16 mouse cellular contexts compared by ENCODE assay signal in the genomic region with DNA sequence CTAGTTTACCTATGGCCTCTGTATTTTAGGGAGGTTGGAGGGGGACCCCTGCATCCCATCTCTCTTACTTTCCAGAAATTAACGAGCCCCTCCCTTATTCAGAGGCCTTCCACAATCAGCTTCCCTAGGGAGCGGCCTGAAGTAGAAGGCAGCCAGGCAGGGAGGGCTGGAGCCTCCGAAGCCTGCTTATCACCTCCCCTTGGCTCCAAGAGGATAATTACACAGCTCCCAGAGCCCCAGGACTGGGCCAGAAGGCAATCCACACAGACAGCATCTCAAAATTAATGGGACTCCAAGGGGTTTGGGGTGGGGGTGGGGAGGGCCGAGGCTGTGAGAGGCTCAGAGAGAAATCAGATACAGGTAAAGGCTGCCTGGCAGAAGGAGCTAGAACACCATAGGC. TPM values are rescaled to one million over a fixed set of nuclear protein-coding genes. Genes with fewer than 3 reads are reported as not detected.
A peak's percentile ranks its signal among the peaks of the same experiment; 100 is the strongest.
DNase-seq lines count a peak whose midpoint lies in the region; ATAC-seq and TF ChIP-seq lines count a peak whose summit lies in the region.
"Had no signal": no experiment of that assay in that cellular context is flagged by ENCODE, and none has a peak within 500 bp of the region (broad histone marks: within the 10 kb centered on the region; RNA-seq: fewer than 3 reads in every experiment).

No protein-coding gene starts in this region.

- no peak for DNase-seq in hindbrain, embryonic 10.5 days (ENCODE audit: low spot score)
- peak; percentile 42 for DNase-seq in brain, embryonic 14.5 days (ENCODE audit: low read depth)
- no peak for DNase-seq in liver, embryonic 11.5 days (ENCODE audit: low spot score)
- no peak for DNase-seq in left cerebral cortex, adult 9 months (ENCODE audit: low spot score in 2 of 2)
- DNase-seq: cerebellum, adult 18-20 months; layer of hippocampus, adult 9-11 months; liver, embryonic 13.5 days; right cerebral cortex, adult 18-20 months; spleen, adult 18-20 months had no signal

- no peak for ATAC-seq in hindbrain, embryonic 16.5 days
- ATAC-seq in limb, embryonic 12.5 days (ENCODE audit: insufficient number of reproducible peaks, insufficient read depth, low FRiP score, low TSS enrichment, low read depth): no peak
- ATAC-seq in neural tube, embryonic 13.5 days (ENCODE audit: low read depth): no peak
- no peak for ATAC-seq in liver, embryonic 11.5 days (replicated peaks; ENCODE audit: low FRiP score)
- ATAC-seq: forebrain, embryonic 15.5 days had no signal

- no peak overlapping the region for H3K9ac ChIP-seq in hindbrain, embryonic 16.5 days (ENCODE audit: low read depth, low read length)
- 0 out of 2 replicates have a peak overlapping the region, but pooled peaks have one; percentile 28 for H3K9ac ChIP-seq in limb, embryonic 12.5 days (replicated peaks)
- H3K9ac ChIP-seq in neural tube, embryonic 13.5 days: no peak overlapping the region
- H3K9ac ChIP-seq in liver, embryonic 11.5 days (ENCODE audit: low read depth, low read length): no peak overlapping the region
- H3K9ac ChIP-seq: forebrain, embryonic 15.5 days; liver, embryonic 13.5 days; stomach, embryonic 15.5 days had no signal

- TF ChIP-seq CTCF in brain, embryonic 14.5 days (IDR thresholded peaks at IDR 0.05; ENCODE audit: borderline replicate concordance, extremely low read depth, insufficient read depth, insufficient read length): no peak

- 32% methylated on average over 4 of the region's 4 CpGs for WGBS in hindbrain, embryonic 10.5 days
- WGBS in hindbrain, embryonic 16.5 days: 13% methylated on average over 4 of the region's 4 CpGs
- WGBS in limb, embryonic 12.5 days: 8% methylated on average over 4 of the region's 4 CpGs
- WGBS in neural tube, embryonic 13.5 days: 11% methylated on average over 4 of the region's 4 CpGs
- WGBS in liver, embryonic 11.5 days: 32% methylated on average over 4 of the region's 4 CpGs

- peaks cover 37% of the 10 kb centered on the region for H3K4me1 ChIP-seq in hindbrain, embryonic 10.5 days (replicated peaks)
- H3K4me1 ChIP-seq in hindbrain, embryonic 16.5 days (ENCODE audit: control insufficient read depth, insufficient read depth, low read depth, low read length): peaks cover 7% of the 10 kb centered on the region; the same call in 1 of the 2 replicates
- H3K4me1 ChIP-seq in limb, embryonic 12.5 days (replicated peaks): peaks cover 19% of the 10 kb centered on the region
- H3K4me1 ChIP-seq in neural tube, embryonic 13.5 days (replicated peaks): peaks cover 28% of the 10 kb centered on the region
- no peaks in the 10 kb centered on the region for H3K4me1 ChIP-seq in liver, embryonic 11.5 days (replicated peaks; ENCODE audit: control insufficient read depth, insufficient read depth, low read length)
- H3K4me1 ChIP-seq: liver, embryonic 13.5 days; stomach, embryonic 15.5 days had no signal

- no peaks in the 10 kb centered on the region for H3K36me3 ChIP-seq in hindbrain, embryonic 10.5 days
- no peaks in the 10 kb centered on the region for H3K36me3 ChIP-seq in hindbrain, embryonic 16.5 days (ENCODE audit: control insufficient read depth, insufficient read depth, low read length)
- H3K36me3 ChIP-seq in limb, embryonic 12.5 days: no peaks in the 10 kb centered on the region
- H3K36me3 ChIP-seq in neural tube, embryonic 13.5 days: no peaks in the 10 kb centered on the region
- H3K36me3 ChIP-seq in liver, embryonic 11.5 days (ENCODE audit: control insufficient read depth, insufficient read depth, low read length): no peaks in the 10 kb centered on the region
- H3K36me3 ChIP-seq: forebrain, embryonic 15.5 days; liver, embryonic 13.5 days; stomach, embryonic 15.5 days had no signal

- peaks cover 6% of the 10 kb centered on the region; the same call in 1 of the 2 replicates for H3K27me3 ChIP-seq in hindbrain, embryonic 10.5 days (ENCODE audit: insufficient read depth, poor library complexity, severe bottlenecking)
- no peaks in the 10 kb centered on the region for H3K27me3 ChIP-seq in hindbrain, embryonic 16.5 days (replicated peaks; ENCODE audit: control insufficient read depth, insufficient read depth, low read length)
- H3K27me3 ChIP-seq in limb, embryonic 12.5 days: peaks cover 11% of the 10 kb centered on the region
- no peaks in the 10 kb centered on the region for H3K27me3 ChIP-seq in neural tube, embryonic 13.5 days
- no peaks in the 10 kb centered on the region for H3K27me3 ChIP-seq in liver, embryonic 11.5 days (replicated peaks; ENCODE audit: control insufficient read depth, insufficient read depth, low read length)
- H3K27me3 ChIP-seq: liver, embryonic 13.5 days; stomach, embryonic 15.5 days had no signal

- H3K27ac ChIP-seq in hindbrain, embryonic 10.5 days: peak overlapping the region; percentile 70
- H3K27ac ChIP-seq in hindbrain, embryonic 16.5 days (ENCODE audit: low read depth, low read length): no peak overlapping the region
- no peak overlapping the region for H3K27ac ChIP-seq in limb, embryonic 12.5 days
- 0 out of 2 replicates have a peak overlapping the region, but pooled peaks have one; percentile 18 for H3K27ac ChIP-seq in neural tube, embryonic 13.5 days (replicated peaks)
- H3K27ac ChIP-seq in liver, embryonic 11.5 days (ENCODE audit: low read depth, low read length): no peak overlapping the region
- H3K27ac ChIP-seq: forebrain, embryonic 15.5 days; liver, embryonic 13.5 days; stomach, embryonic 15.5 days had no signal

- H3K9me3 ChIP-seq in hindbrain, embryonic 10.5 days: no peaks in the 10 kb centered on the region
- H3K9me3 ChIP-seq in hindbrain, embryonic 16.5 days (ENCODE audit: control insufficient read depth, low read length): no peaks in the 10 kb centered on the region
- H3K9me3 ChIP-seq in limb, embryonic 12.5 days: no peaks in the 10 kb centered on the region
- no peaks in the 10 kb centered on the region for H3K9me3 ChIP-seq in neural tube, embryonic 13.5 days
- no peaks in the 10 kb centered on the region for H3K9me3 ChIP-seq in liver, embryonic 11.5 days (ENCODE audit: control insufficient read depth, low read length)
- H3K9me3 ChIP-seq: forebrain, embryonic 15.5 days; liver, embryonic 13.5 days; stomach, embryonic 15.5 days had no signal

- no peak for TF ChIP-seq POLR2A in brain, embryonic 14.5 days (IDR thresholded peaks at IDR 0.05; ENCODE audit: borderline replicate concordance, extremely low read depth, insufficient read depth, insufficient read length, poor library complexity, severe bottlenecking)

- H3K4me3 ChIP-seq in hindbrain, embryonic 10.5 days: no peak overlapping the region
- no peak overlapping the region for H3K4me3 ChIP-seq in hindbrain, embryonic 16.5 days (ENCODE audit: low read length)
- H3K4me3 ChIP-seq in limb, embryonic 12.5 days (replicated peaks): no peak overlapping the region
- H3K4me3 ChIP-seq in neural tube, embryonic 13.5 days: no peak overlapping the region
- H3K4me3 ChIP-seq in liver, embryonic 11.5 days (ENCODE audit: low read depth, low read length): no peak overlapping the region
- H3K4me3 ChIP-seq: forebrain, embryonic 15.5 days; liver, embryonic 13.5 days; stomach, embryonic 15.5 days had no signal

- no peak overlapping the region for H3K4me2 ChIP-seq in hindbrain, embryonic 16.5 days (ENCODE audit: low read length)
- no peak overlapping the region for H3K4me2 ChIP-seq in limb, embryonic 12.5 days
- H3K4me2 ChIP-seq in neural tube, embryonic 13.5 days: no peak overlapping the region
- no peak overlapping the region for H3K4me2 ChIP-seq in liver, embryonic 11.5 days
- H3K4me2 ChIP-seq: forebrain, embryonic 15.5 days; liver, embryonic 13.5 days; stomach, embryonic 15.5 days had no signal

RNA-seq across cellular contexts. Expression of gene Gjb5, which starts 7.9 kb away (rescaled TPM):
- polyA plus RNA-seq in hindbrain, embryonic 10.5 days (2016; fragmentation: Nextera tagmentation; extraction: Ambion mirVana): 0.85 and 2.1 TPM in 2 replicates
- polyA plus RNA-seq in hindbrain, embryonic 16.5 days (2015; fragmentation: Nextera tagmentation; extraction: Ambion mirVana): 0.20 and 0.34 TPM in 2 replicates
- 0.06 and 0.18 TPM in 2 replicates for polyA plus RNA-seq in brain, embryonic 14.5 days (2012; rRNA removed)
- 0.70 and 0.76 TPM in 2 replicates for polyA plus RNA-seq in limb, embryonic 12.5 days (2016; fragmentation: Nextera tagmentation; extraction: Ambion mirVana)
- 0.22 and 0.45 TPM in 2 replicates for polyA plus RNA-seq in neural tube, embryonic 13.5 days (2015; fragmentation: Nextera tagmentation; extraction: Ambion mirVana)
- 0.22 and 0.40 TPM in 2 replicates for polyA plus RNA-seq in liver, embryonic 11.5 days (2014; fragmentation: Nextera tagmentation; extraction: Ambion mirVana)
- polyA plus RNA-seq: cortical plate, adult 2 months; forebrain, embryonic 15.5 days had no signal

RNA-seq across cellular contexts. Expression of gene Gjb4, which starts 12.0 kb away (rescaled TPM):
- 0.15 and 0.21 TPM in 2 replicates for polyA plus RNA-seq in hindbrain, embryonic 10.5 days (2016; fragmentation: Nextera tagmentation; extraction: Ambion mirVana)
- polyA plus RNA-seq in hindbrain, embryonic 16.5 days (2015; fragmentation: Nextera tagmentation; extraction: Ambion mirVana): 0.14 TPM in 1 of 2 replicates, not detected in the other
- 0.05 TPM in 1 of 2 replicates, not detected in the other for polyA plus RNA-seq in brain, embryonic 14.5 days (2012; rRNA removed)
- polyA plus RNA-seq in limb, embryonic 12.5 days (2016; fragmentation: Nextera tagmentation; extraction: Ambion mirVana): not detected in 2 replicates
- not detected in 2 replicates for polyA plus RNA-seq in neural tube, embryonic 13.5 days (2015; fragmentation: Nextera tagmentation; extraction: Ambion mirVana)
- not detected in 2 replicates for polyA plus RNA-seq in liver, embryonic 11.5 days (2014; fragmentation: Nextera tagmentation; extraction: Ambion mirVana)
- polyA plus RNA-seq: cortical plate, adult 2 months; forebrain, embryonic 15.5 days; intestine, embryonic 14.5 days; liver, embryonic 13.5 days had no signal

RNA-seq across cellular contexts. Expression of gene Gjb3, which starts 35.2 kb away (rescaled TPM):
- polyA plus RNA-seq in hindbrain, embryonic 10.5 days (2016; fragmentation: Nextera tagmentation; extraction: Ambion mirVana): 2.2 and 6.2 TPM in 2 replicates
- 0.15 and 0.19 TPM in 2 replicates for polyA plus RNA-seq in hindbrain, embryonic 16.5 days (2015; fragmentation: Nextera tagmentation; extraction: Ambion mirVana)
- 0.48 and 0.50 TPM in 2 replicates for polyA plus RNA-seq in brain, embryonic 14.5 days (2012; rRNA removed)
- 4.3 TPM in 2 replicates for polyA plus RNA-seq in limb, embryonic 12.5 days (2016; fragmentation: Nextera tagmentation; extraction: Ambion mirVana)
- polyA plus RNA-seq in neural tube, embryonic 13.5 days (2015; fragmentation: Nextera tagmentation; extraction: Ambion mirVana): not detected in 2 replicates
- 0.14 and 0.26 TPM in 2 replicates for polyA plus RNA-seq in liver, embryonic 11.5 days (2014; fragmentation: Nextera tagmentation; extraction: Ambion mirVana)
- polyA plus RNA-seq: forebrain, embryonic 15.5 days had no signal

RNA-seq across cellular contexts. Expression of gene Gja4, which starts 52.0 kb away (rescaled TPM):
- 13.5 and 18.8 TPM in 2 replicates for polyA plus RNA-seq in hindbrain, embryonic 10.5 days (2016; fragmentation: Nextera tagmentation; extraction: Ambion mirVana)
- 20.4 and 26.1 TPM in 2 replicates for polyA plus RNA-seq in hindbrain, embryonic 16.5 days (2015; fragmentation: Nextera tagmentation; extraction: Ambion mirVana)
- 28.2 and 29.5 TPM in 2 replicates for polyA plus RNA-seq in brain, embryonic 14.5 days (2012; rRNA removed)
- 8.3 and 9.3 TPM in 2 replicates for polyA plus RNA-seq in limb, embryonic 12.5 days (2016; fragmentation: Nextera tagmentation; extraction: Ambion mirVana)
- 18.4 and 22.9 TPM in 2 replicates for polyA plus RNA-seq in neural tube, embryonic 13.5 days (2015; fragmentation: Nextera tagmentation; extraction: Ambion mirVana)
- polyA plus RNA-seq in liver, embryonic 11.5 days (2014; fragmentation: Nextera tagmentation; extraction: Ambion mirVana): 4.4 and 5.5 TPM in 2 replicates

Comparison
In these comparisons a context has a peak if more than half of its experiments do, and no peak if none do; other contexts are left out.
1. H3K27ac ChIP-seq: peak in hindbrain, embryonic 10.5 days (single experiment) and neural tube, embryonic 13.5 days (single experiment); none in hindbrain, embryonic 16.5 days (single experiment), limb, embryonic 12.5 days (single experiment) and liver, embryonic 11.5 days (single experiment).